12 mouse cellular contexts compared by ENCODE assay signal in the genomic region with DNA sequence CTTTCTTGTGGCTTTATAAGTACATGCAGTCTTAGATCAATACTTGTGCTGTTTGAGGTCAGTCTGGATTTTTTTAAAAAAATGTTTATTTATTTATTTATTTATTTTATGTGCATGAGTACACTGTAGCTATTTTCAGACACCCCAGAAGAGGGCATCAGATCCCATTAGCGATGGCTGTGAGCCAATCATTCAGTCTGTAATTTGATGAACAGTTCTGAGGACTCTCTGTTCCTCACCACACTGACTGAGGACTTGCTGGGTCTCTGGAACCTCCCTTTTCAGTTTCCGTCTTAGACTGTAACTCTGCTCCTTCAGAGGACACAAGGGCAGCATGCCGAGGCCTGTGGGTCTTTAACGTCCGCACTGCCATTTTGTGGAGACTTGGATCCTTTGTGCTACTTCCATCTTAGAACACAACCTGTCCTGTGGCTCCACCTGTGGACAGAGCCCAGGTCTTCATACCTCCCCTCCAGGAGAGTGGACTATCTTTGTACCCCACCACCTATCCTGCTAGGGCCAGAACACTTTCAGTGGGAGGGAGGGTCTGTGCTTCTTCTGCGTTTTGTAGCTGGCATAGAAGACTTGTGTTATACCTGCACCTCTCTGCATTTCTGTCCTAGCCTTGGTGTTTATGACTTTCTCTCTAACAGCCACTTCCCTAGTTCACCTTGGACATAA. TPM values are rescaled to one million over a fixed set of nuclear protein-coding genes. Genes with fewer than 3 reads are reported as not detected.
DNase-seq lines count a peak whose midpoint lies in the region; ATAC-seq and TF ChIP-seq lines count a peak whose summit lies in the region.
"Had no signal": no experiment of that assay in that cellular context is flagged by ENCODE, and none has a peak within 500 bp of the region (broad histone marks: within the 10 kb centered on the region; RNA-seq: fewer than 3 reads in every experiment).

No protein-coding gene starts in this region.

- no peaks in the 10 kb centered on the region for H3K4me1 ChIP-seq in forebrain, embryonic 11.5 days (replicated peaks; ENCODE audit: control insufficient read depth, insufficient read depth, low read length)
- H3K4me1 ChIP-seq in forebrain, embryonic 10.5 days: peaks cover 24% of the 10 kb centered on the region
- H3K4me1 ChIP-seq in forebrain, postnatal 0 days (ENCODE audit: insufficient read depth): 0 out of 2 replicates have a peak, but pooled peaks cover 3% of the 10 kb centered on the region
- no peaks in the 10 kb centered on the region for H3K4me1 ChIP-seq in thymus, adult 2 months (replicated peaks; ENCODE audit: control insufficient read depth, insufficient read depth, low read length)

- no peak overlapping the region for H3K4me2 ChIP-seq in forebrain, embryonic 11.5 days (ENCODE audit: low read depth, low read length, severe bottlenecking)
- no peak overlapping the region for H3K4me2 ChIP-seq in forebrain, postnatal 0 days (ENCODE audit: low read depth)

- no peak overlapping the region for H3K4me3 ChIP-seq in forebrain, embryonic 11.5 days (ENCODE audit: low read depth, low read length)
- H3K4me3 ChIP-seq in forebrain, embryonic 10.5 days: no peak overlapping the region
- H3K4me3 ChIP-seq in forebrain, postnatal 0 days (ENCODE audit: low read depth, low read length): no peak overlapping the region
- H3K4me3 ChIP-seq in thymus, adult 2 months (ENCODE audit: control insufficient read depth, insufficient read depth, low read length): no peak overlapping the region

- no peak for TF ChIP-seq POLR2A in thymus, adult 2 months (IDR thresholded peaks at IDR 0.05; ENCODE audit: control insufficient read depth, extremely low read depth, insufficient read depth, low read length, poor library complexity)

- no peak overlapping the region for H3K9ac ChIP-seq in forebrain, embryonic 11.5 days (ENCODE audit: low read length)
- no peak overlapping the region for H3K9ac ChIP-seq in forebrain, postnatal 0 days

- 0 out of 2 replicates have a peak, but pooled peaks have one; percentile 33 for ATAC-seq in forebrain, embryonic 11.5 days (replicated peaks; ENCODE audit: low FRiP score)
- ATAC-seq in forebrain, postnatal 0 days: peak; percentile 44
- ATAC-seq: CD4-positive, CD25-positive, alpha-beta regulatory T cell, adult 4 months had no signal

- no peaks in the 10 kb centered on the region for H3K9me3 ChIP-seq in forebrain, embryonic 11.5 days (ENCODE audit: control insufficient read depth, low read length)
- H3K9me3 ChIP-seq in forebrain, embryonic 10.5 days: no peaks in the 10 kb centered on the region
- no peaks in the 10 kb centered on the region for H3K9me3 ChIP-seq in forebrain, postnatal 0 days (ENCODE audit: low read length)

- H3K27ac ChIP-seq in forebrain, embryonic 11.5 days (ENCODE audit: low read depth, low read length): no peak overlapping the region
- no peak overlapping the region for H3K27ac ChIP-seq in forebrain, embryonic 10.5 days
- H3K27ac ChIP-seq in forebrain, postnatal 0 days (ENCODE audit: low read depth, low read length): no peak overlapping the region
- no peak overlapping the region for H3K27ac ChIP-seq in thymus, adult 2 months (ENCODE audit: control insufficient read depth, insufficient read depth, low read length)

- H3K36me3 ChIP-seq in forebrain, embryonic 11.5 days (ENCODE audit: control insufficient read depth, insufficient read depth, low read length): no peaks in the 10 kb centered on the region; the same call in 1 of the 2 replicates
- peaks cover 37% of the 10 kb centered on the region for H3K36me3 ChIP-seq in forebrain, embryonic 10.5 days (replicated peaks)
- H3K36me3 ChIP-seq in forebrain, postnatal 0 days (ENCODE audit: insufficient read depth): peaks cover 23% of the 10 kb centered on the region
- no peaks in the 10 kb centered on the region for H3K36me3 ChIP-seq in thymus, adult 2 months (ENCODE audit: control insufficient read depth, insufficient read depth, low read length)

- TF ChIP-seq CTCF in forebrain, postnatal 0 days (IDR thresholded peaks at IDR 0.05; ENCODE audit: low read depth): 0 out of 2 replicates have a peak, but pooled peaks have one; percentile 9
- no peak for TF ChIP-seq CTCF in thymus, adult 2 months (IDR thresholded peaks at IDR 0.05; ENCODE audit: borderline replicate concordance, control insufficient read depth, extremely low read depth, insufficient read depth, low read length, poor library complexity)

- 90% methylated on average over 6 of the region's 6 CpGs for WGBS in forebrain, embryonic 11.5 days
- WGBS in forebrain, embryonic 10.5 days: 86% methylated on average over 6 of the region's 6 CpGs
- WGBS in forebrain, postnatal 0 days: 87% methylated on average over 6 of the region's 6 CpGs
- WGBS in thymus, adult 2 months: 95% methylated on average over 6 of the region's 6 CpGs

- no peaks in the 10 kb centered on the region for H3K27me3 ChIP-seq in forebrain, embryonic 11.5 days (ENCODE audit: control insufficient read depth, insufficient read depth, low read length)
- H3K27me3 ChIP-seq in forebrain, embryonic 10.5 days (ENCODE audit: poor library complexity, severe bottlenecking): no peaks in the 10 kb centered on the region
- no peaks in the 10 kb centered on the region for H3K27me3 ChIP-seq in forebrain, postnatal 0 days (ENCODE audit: insufficient read depth, low read length)
- no peaks in the 10 kb centered on the region for H3K27me3 ChIP-seq in thymus, adult 2 months (ENCODE audit: control insufficient read depth, insufficient read depth, low read length)

- DNase-seq in forebrain, embryonic 11.5 days (ENCODE audit: low spot score): no peak
- DNase-seq in forebrain, embryonic 10.5 days (ENCODE audit: extremely low spot score, low spot score): no peak
- peak; percentile 19 to 29 for DNase-seq in kidney, postnatal 36 days
- no peak for DNase-seq in kidney, adult 8-10 months
- DNase-seq in A20 (ENCODE audit: low read depth, low spot score): peak; percentile 23
- peak; percentile 51 for DNase-seq in forebrain, postnatal 0 days
- DNase-seq in thymus, adult 2 months: no peak
- DNase-seq in gastrocnemius, postnatal 4 days (ENCODE audit: low spot score in 2 of 2): no peak
- DNase-seq: heart, postnatal 4 days; left cerebral cortex, postnatal 4 days; lung, postnatal 4 days had no signal

RNA-seq across cellular contexts. Expression of a gene that starts 28.9 kb away (rescaled TPM):
- 81.4 and 88.7 TPM in 2 replicates for polyA plus RNA-seq in forebrain, embryonic 11.5 days (2014; fragmentation: Nextera tagmentation; extraction: Ambion mirVana)
- 87.6 and 88.4 TPM in 2 replicates for polyA plus RNA-seq in forebrain, embryonic 10.5 days (2016; fragmentation: Nextera tagmentation; extraction: Ambion mirVana)
- total RNA-seq in forebrain, postnatal 0 days (2014; rRNA removed): 42.2 and 43.3 TPM in 2 replicates
- 27.9 and 41.7 TPM in 2 replicates for polyA plus RNA-seq in forebrain, postnatal 0 days (2015; fragmentation: Nextera tagmentation; extraction: Ambion mirVana)
- 14.0 and 15.7 TPM in 2 replicates for polyA plus RNA-seq in thymus, adult 2 months (2012; rRNA removed)
- 10 to 100 TPM; 53.7 to 56.1 TPM for total RNA-seq in gastrocnemius, postnatal 4 days (2021)

Comparison
In these comparisons a context has a peak if more than half of its experiments do, and no peak if none do; other contexts are left out.
1. DNase-seq: peak in kidney, postnatal 36 days (2 of 2), A20 (single experiment) and forebrain, postnatal 0 days (single experiment); none in forebrain, embryonic 11.5 days (single experiment), forebrain, embryonic 10.5 days (single experiment), kidney, adult 8-10 months (0 of 2), thymus, adult 2 months (single experiment) and gastrocnemius, postnatal 4 days (0 of 2).